Mouse (Mus musculus) hindbrain, embryonic 13.5 days (tissue): Measurements from ENCODE around the gene Kifap3. TPM values are rescaled to one million over a fixed set of nuclear protein-coding genes. Genes with fewer than 3 reads are reported as not detected.

Experiments used
- ATAC-seq: fragments of 200-750 bp; cut with Nextera tagmentation; 2 replicates; pipeline ENCODE4 v1.8.0; 2017; ENCODE audit warnings: moderate TSS enrichment; ENCODE audit not compliant: low FRiP score
- H3K27ac ChIP-seq: fragments of 300-500 bp; sonication (generic); 2 replicates; pipeline ENCODE4 v1.5.1; 2015; ENCODE audit warnings: inconsistent platforms, mild to moderate bottlenecking, moderate library complexity
- H3K27me3 ChIP-seq: fragments of 300-500 bp; sonication (generic); 2 replicates; pipeline ENCODE4 v1.6.1; 2015; ENCODE audit warnings: mild to moderate bottlenecking, inconsistent platforms
- H3K36me3 ChIP-seq: fragments of 300-500 bp; sonication (generic); 2 replicates; pipeline ENCODE4 v1.6.1; 2015; ENCODE audit warnings: mild to moderate bottlenecking, inconsistent platforms
- H3K4me1 ChIP-seq: fragments of 300-500 bp; sonication (generic); replicated peaks from 2 replicates; pipeline ENCODE4 v1.6.1; 2015; ENCODE audit warnings: inconsistent platforms
- H3K4me2 ChIP-seq: fragments of 300-500 bp; sonication (generic); 2 replicates; pipeline ENCODE4 v1.6.1; 2015; ENCODE audit warnings: inconsistent platforms, mild to moderate bottlenecking, moderate library complexity
- H3K4me3 ChIP-seq: fragments of 300-500 bp; sonication (generic); 2 replicates; pipeline ENCODE4 v1.5.1; 2015; ENCODE audit warnings: mild to moderate bottlenecking, inconsistent platforms
- H3K9ac ChIP-seq: fragments of 300-500 bp; sonication (generic); 2 replicates; pipeline ENCODE4 v1.6.1; 2015; ENCODE audit warnings: mild to moderate bottlenecking, inconsistent platforms
- H3K9me3 ChIP-seq: fragments of 300-500 bp; sonication (generic); 2 replicates; pipeline ENCODE4 v1.6.1; 2016; ENCODE audit warnings: inconsistent platforms
- WGBS: fragments of 180-500 bp; shearing (Covaris S2); methylation state at CpG from one replicate; pipeline ENCODE4 v1.1.7; 2015; 5-methylcytosine and 5-hydroxymethylcytosine counted together
- polyA plus RNA-seq: library from polyadenylated mRNA; unstranded; fragments of >200 nt; fragmentation: Nextera tagmentation; extraction: Ambion mirVana; gene quantifications from 2 replicates; pipeline ENCODE4 v1.2.1, GENCODE M21; 2015

Gene Kifap3
- polyA plus RNA-seq, 1 experiment from 2014 or later: 111 TPM

GRCm38 (mm10) chr1:163934591-163934990, 155.2 kb downstream of the Kifap3 start:
- H3K36me3 ChIP-seq: peaks cover 60% of the 10 kb centered on the region
- 96% methylated on average over 2 of the region's 2 CpGs for WGBS
- H3K4me2 ChIP-seq: no peak overlapping the region
- H3K9me3 ChIP-seq: no peaks in the 10 kb centered on the region
- H3K27ac ChIP-seq: no peak overlapping the region
- no peaks in the 10 kb centered on the region for H3K27me3 ChIP-seq
- H3K4me3 ChIP-seq: no peak overlapping the region
- peaks cover 18% of the 10 kb centered on the region for H3K4me1 ChIP-seq
- H3K9ac ChIP-seq: no peak overlapping the region
- ATAC-seq: no peak

GRCm38 (mm10) chr1:163942056-163942455, 162.7 kb downstream of the Kifap3 start:
- WGBS: 79% methylated on average over 6 of the region's 6 CpGs
- Histone ChIP-seq H3K27ac (no peak overlapping the region), H3K4me1 (no peaks in the 10 kb centered on the region), H3K9me3 (no peaks in the 10 kb centered on the region), H3K4me2 (no peak overlapping the region), H3K4me3 (no peak overlapping the region), H3K9ac (no peak overlapping the region), H3K27me3 (no peaks in the 10 kb centered on the region), H3K36me3 (peaks cover 92% of the 10 kb centered on the region)
- no peak for ATAC-seq

- Histone ChIP-seq H3K27ac (no peak overlapping the region), H3K4me2 (no peak overlapping the region), H3K4me3 (no peak overlapping the region), H3K27me3 (no peaks in the 10 kb centered on the region), H3K9ac (no peak overlapping the region), H3K4me1 (no peaks in the 10 kb centered on the region), H3K36me3 (peaks cover 76% of the 10 kb centered on the region), H3K9me3 (no peaks in the 10 kb centered on the region)
- ATAC-seq: no peak
- 90% methylated on average over 2 of the region's 2 CpGs for WGBS
Measured at GRCm38 (mm10) chr1:163953396-163953795, 174.0 kb downstream of the Kifap3 start.

GRCm38 (mm10) chr1:163958036-163958435, 178.7 kb downstream of the Kifap3 start:
- H3K4me3 ChIP-seq: no peak overlapping the region
- peaks cover 43% of the 10 kb centered on the region for H3K36me3 ChIP-seq
- H3K4me2 ChIP-seq: no peak overlapping the region
- H3K27me3 ChIP-seq: no peaks in the 10 kb centered on the region
- no peaks in the 10 kb centered on the region for H3K9me3 ChIP-seq
- no peak for ATAC-seq
- no peak overlapping the region for H3K9ac ChIP-seq
- no peak overlapping the region for H3K27ac ChIP-seq
- WGBS: 88% methylated on average over 3 of the region's 3 CpGs
- no peaks in the 10 kb centered on the region for H3K4me1 ChIP-seq

- H3K4me1 ChIP-seq: no peaks in the 10 kb centered on the region
- WGBS: 91% methylated on average over 10 of the region's 10 CpGs
- H3K27me3 ChIP-seq: no peaks in the 10 kb centered on the region
- no peak overlapping the region for H3K4me3 ChIP-seq
- H3K27ac ChIP-seq: no peak overlapping the region
- peaks cover 24% of the 10 kb centered on the region for H3K36me3 ChIP-seq
- no peak overlapping the region for H3K4me2 ChIP-seq
- no peak for ATAC-seq
- H3K9ac ChIP-seq: no peak overlapping the region
- no peaks in the 10 kb centered on the region for H3K9me3 ChIP-seq
Measured at GRCm38 (mm10) chr1:163964008-163964689, 184.8 kb downstream of the Kifap3 start.

Other genes with a start within 250 kb of the Kifap3 start
- gene Mettl11b, start 54.4 kb upstream of the Kifap3 start, polyA plus RNA-seq: 0.10 and 0.30 TPM in 2 replicates
- gene Scyl3, start 149.5 kb downstream of the Kifap3 start, polyA plus RNA-seq: 16.5 and 18.5 TPM in 2 replicates
- gene BC055324, start 215.2 kb downstream of the Kifap3 start, polyA plus RNA-seq: 7.8 and 8.4 TPM in 2 replicates
- 7.3 and 8.5 TPM in 2 replicates for gene Mettl18, start 215.3 kb downstream of the Kifap3 start, polyA plus RNA-seq